22 mouse cellular contexts compared by ENCODE assay signal in genomic region chr19:41282216-41282615, GRCm38 (mm10). TPM values are rescaled to one million over a fixed set of nuclear protein-coding genes. Genes with fewer than 3 reads are reported as not detected.
DNase-seq lines count a peak whose midpoint lies in the region; ATAC-seq and TF ChIP-seq lines count a peak whose summit lies in the region.
"Had no signal": no experiment of that assay in that cellular context is flagged by ENCODE, and none has a peak within 500 bp of the region (broad histone marks: within the 10 kb centered on the region; RNA-seq: fewer than 3 reads in every experiment).

No protein-coding gene starts in this region.

- no peak for TF ChIP-seq CTCF in kidney, adult 2 months (conservative IDR thresholded peaks at IDR 0.05; ENCODE audit: insufficient read depth, insufficient read length, low read depth, low read length)

- intact Hi-C loops in gastrocnemius, postnatal 36 days (cut with DNase I): no loop called here

- no peak overlapping the region for H3K27ac ChIP-seq in kidney, adult 2 months (ENCODE audit: insufficient read depth, low read depth, low read length)
- no peak overlapping the region for H3K27ac ChIP-seq in kidney, embryonic 14.5 days (ENCODE audit: low read depth, low read length)
- H3K27ac ChIP-seq: embryonic facial prominence, embryonic 12.5 days; embryonic facial prominence, embryonic 15.5 days; gastrocnemius, adult 2 months; hindbrain, embryonic 12.5 days; hindbrain, embryonic 15.5 days had no signal

- DNase-seq in heart, adult 11 months: peak; percentile 90
- no peak for DNase-seq in heart, postnatal 4 days
- DNase-seq in kidney, adult 2 months: peak; percentile 12
- DNase-seq in 3T3-L1 (ENCODE audit: low read depth, low spot score): peak; percentile 27
- no peak for DNase-seq in gastrocnemius, postnatal 36 days
- DNase-seq: adrenal gland, adult 8-10 months; cerebellum, adult 11 months; cerebellum, adult 2 months; cerebellum, adult 9-11 months; cerebellum, postnatal 25 days; forebrain, postnatal 0 days; gastrocnemius, adult 2 months; gastrocnemius, postnatal 25 days; heart, postnatal 36 days had no signal

- no peaks in the 10 kb centered on the region for H3K9me3 ChIP-seq in kidney, embryonic 14.5 days (ENCODE audit: control insufficient read depth, low read length)
- H3K9me3 ChIP-seq: embryonic facial prominence, embryonic 12.5 days; embryonic facial prominence, embryonic 15.5 days; hindbrain, embryonic 12.5 days; hindbrain, embryonic 15.5 days had no signal

- no peak overlapping the region for H3K4me3 ChIP-seq in kidney, adult 2 months (ENCODE audit: insufficient read depth, low read depth, low read length)
- no peak overlapping the region for H3K4me3 ChIP-seq in kidney, embryonic 14.5 days (ENCODE audit: low read length)
- H3K4me3 ChIP-seq: embryonic facial prominence, embryonic 12.5 days; embryonic facial prominence, embryonic 15.5 days; gastrocnemius, adult 2 months; hindbrain, embryonic 12.5 days; hindbrain, embryonic 15.5 days had no signal

- H3K9ac ChIP-seq in kidney, embryonic 14.5 days (ENCODE audit: low read depth, low read length): no peak overlapping the region
- H3K9ac ChIP-seq: embryonic facial prominence, embryonic 12.5 days; embryonic facial prominence, embryonic 15.5 days; forebrain, postnatal 0 days; hindbrain, embryonic 12.5 days; hindbrain, embryonic 15.5 days had no signal

- ATAC-seq in kidney, embryonic 14.5 days (ENCODE audit: low FRiP score, low TSS enrichment): no peak
- ATAC-seq in hematopoietic stem cell, adult 5-6 weeks (replicated peaks in 1 of 2; ENCODE audit: insufficient read depth in 1 of 2, low FRiP score in 2 of 2, low TSS enrichment in 1 of 2, low read depth in 1 of 2, poor library complexity in 2 of 2, severe bottlenecking in 2 of 2): peak; percentile 16 to 26; a peak in 1 of 4 replicates
- ATAC-seq: forebrain, embryonic 14.5 days; forebrain, postnatal 0 days; intestine, postnatal 0 days had no signal

- no peaks in the 10 kb centered on the region for H3K36me3 ChIP-seq in kidney, adult 2 months (ENCODE audit: control insufficient read depth, insufficient read depth, low read length)
- no peaks in the 10 kb centered on the region for H3K36me3 ChIP-seq in kidney, embryonic 14.5 days (ENCODE audit: control insufficient read depth, insufficient read depth, low read length)
- H3K36me3 ChIP-seq: embryonic facial prominence, embryonic 12.5 days; embryonic facial prominence, embryonic 15.5 days; hindbrain, embryonic 12.5 days; hindbrain, embryonic 15.5 days had no signal

- H3K4me1 ChIP-seq in kidney, adult 2 months (ENCODE audit: control insufficient read depth, insufficient read depth, low read length): no peaks in the 10 kb centered on the region
- H3K4me1 ChIP-seq in kidney, embryonic 14.5 days (ENCODE audit: control insufficient read depth, insufficient read depth, low read length): no peaks in the 10 kb centered on the region
- H3K4me1 ChIP-seq: embryonic facial prominence, embryonic 12.5 days; embryonic facial prominence, embryonic 15.5 days had no signal

- H3K4me2 ChIP-seq in kidney, embryonic 14.5 days (replicated peaks; ENCODE audit: low read depth, low read length): no peak overlapping the region
- H3K4me2 ChIP-seq: embryonic facial prominence, embryonic 12.5 days; embryonic facial prominence, embryonic 15.5 days; hindbrain, embryonic 12.5 days; hindbrain, embryonic 15.5 days had no signal

- H3K27me3 ChIP-seq in kidney, adult 2 months (replicated peaks; ENCODE audit: control insufficient read depth, insufficient read depth, low read length): no peaks in the 10 kb centered on the region
- H3K27me3 ChIP-seq in kidney, embryonic 14.5 days (ENCODE audit: control insufficient read depth, insufficient read depth, low read length): 0 out of 2 replicates have a peak, but pooled peaks cover 5% of the 10 kb centered on the region
- H3K27me3 ChIP-seq: embryonic facial prominence, embryonic 12.5 days; hindbrain, embryonic 12.5 days; hindbrain, embryonic 15.5 days had no signal

- no peak for TF ChIP-seq POLR2A in kidney, adult 2 months (IDR thresholded peaks at IDR 0.05; ENCODE audit: low read depth, low read length)

- WGBS in kidney, adult 2 months: 84% methylated on average over 4 of the region's 4 CpGs
- whole genome bisulfite sequencing in kidney, embryonic 14.5 days: 92% methylated on average over 4 of the region's 4 CpGs

RNA-seq across cellular contexts. Expression of gene Tm9sf3, which starts 18.4 kb away (rescaled TPM):
- total RNA-seq in heart, postnatal 4 days (2021): 100 to 1,000 TPM; 119 TPM
- polyA plus RNA-seq in kidney, adult 2 months (2012; rRNA removed): 63.2 and 80.6 TPM in 2 replicates
- 86.0 and 149 TPM in 2 replicates for polyA plus RNA-seq in kidney, embryonic 14.5 days (2014; fragmentation: Nextera tagmentation; extraction: Ambion mirVana)
- total RNA-seq in hematopoietic stem cell, adult 5-6 weeks (2017): 268 and 295 TPM in 2 replicates
- total RNA-seq in gastrocnemius, postnatal 36 days (2021): 10 to 100 TPM; 57.8 to 63.3 TPM

Comparison
In these comparisons a context has a peak if more than half of its experiments do, and no peak if none do; other contexts are left out.
1. DNase-seq: peak in heart, adult 11 months (single experiment), kidney, adult 2 months (single experiment) and 3T3-L1 (single experiment); none in heart, postnatal 4 days (single experiment) and gastrocnemius, postnatal 36 days (0 of 2).